ENCODE assay signal across 14 mouse cellular contexts in the genomic region with DNA sequence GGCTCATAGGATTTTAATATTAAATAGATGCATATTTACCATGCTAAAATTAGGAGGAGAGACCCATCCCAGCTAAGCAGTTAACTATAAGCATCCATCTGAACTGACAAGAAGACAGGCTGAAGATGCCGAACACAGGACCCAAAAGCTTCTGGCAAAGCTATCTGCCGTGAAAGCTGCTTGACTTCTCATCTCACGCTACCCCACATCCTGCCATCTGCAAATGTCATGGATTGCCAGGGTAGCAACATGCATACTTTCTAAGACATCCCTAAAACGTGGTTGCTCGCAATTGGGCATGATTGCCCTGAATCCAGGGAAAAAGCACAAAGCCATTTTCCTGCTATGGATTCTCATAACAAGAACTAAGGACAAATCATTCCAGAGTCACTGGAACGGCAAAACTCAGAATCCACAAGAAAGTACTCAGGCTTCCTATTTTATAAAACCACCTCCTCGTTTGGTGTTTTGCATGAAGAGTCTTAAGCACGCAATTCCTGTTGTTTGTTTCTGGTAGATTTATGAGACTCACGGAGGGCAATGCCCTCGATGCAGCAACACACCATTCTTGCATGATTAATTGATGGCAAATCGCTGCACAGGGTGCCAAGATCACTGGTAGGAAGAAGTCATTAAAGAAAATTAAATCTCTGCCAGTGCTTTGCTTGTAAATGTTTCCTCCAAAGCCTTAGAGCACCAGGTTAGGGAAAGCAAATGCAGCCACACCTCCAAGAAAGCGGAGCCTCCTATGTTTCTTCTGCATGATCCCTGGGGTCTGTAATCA.
A peak's percentile ranks its signal among the peaks of the same experiment; 100 is the strongest.
DNase-seq lines count a peak whose midpoint lies in the region; ATAC-seq and TF ChIP-seq lines count a peak whose summit lies in the region.
"Had no signal": no experiment of that assay in that cellular context is flagged by ENCODE, and none has a peak within 500 bp of the region (broad histone marks: within the 10 kb centered on the region; RNA-seq: fewer than 3 reads in every experiment).

No protein-coding gene starts in this region.

- no peaks in the 10 kb centered on the region for H3K9me3 ChIP-seq in embryonic facial prominence, embryonic 13.5 days
- H3K9me3 ChIP-seq in embryonic facial prominence, embryonic 10.5 days, result no peaks in the 10 kb centered on the region
- H3K9me3 ChIP-seq in midbrain, embryonic 16.5 days (replicated peaks; ENCODE audit: control insufficient read depth, low read length, poor library complexity, severe bottlenecking), result no peaks in the 10 kb centered on the region
- H3K9me3 ChIP-seq in midbrain, embryonic 11.5 days (ENCODE audit: control insufficient read depth, low read length), result no peaks in the 10 kb centered on the region
- no peaks in the 10 kb centered on the region for H3K9me3 ChIP-seq in limb, embryonic 13.5 days
- H3K9me3 ChIP-seq: intestine, embryonic 15.5 days; liver, embryonic 15.5 days; midbrain, embryonic 12.5 days had no signal

- peak overlapping the region; percentile 30 for H3K27ac ChIP-seq in embryonic facial prominence, embryonic 13.5 days
- H3K27ac ChIP-seq in embryonic facial prominence, embryonic 10.5 days (replicated peaks), result no peak overlapping the region
- peak overlapping the region; percentile 39; the same call in 1 of the 2 replicates for H3K27ac ChIP-seq in kidney, adult 2 months (ENCODE audit: insufficient read depth, low read depth, low read length)
- H3K27ac ChIP-seq in midbrain, embryonic 16.5 days (ENCODE audit: low read length), result no peak overlapping the region; the same call in 1 of the 2 replicates
- H3K27ac ChIP-seq in midbrain, embryonic 11.5 days (ENCODE audit: low read depth, low read length), result no peak overlapping the region
- H3K27ac ChIP-seq in limb, embryonic 13.5 days, result peak overlapping the region; percentile 33; the same call in 1 of the 2 replicates
- H3K27ac ChIP-seq: intestine, embryonic 15.5 days; liver, embryonic 15.5 days; midbrain, embryonic 12.5 days had no signal

- H3K9ac ChIP-seq in embryonic facial prominence, embryonic 13.5 days, result no peak overlapping the region
- H3K9ac ChIP-seq in midbrain, embryonic 16.5 days (ENCODE audit: low read depth, low read length), result no peak overlapping the region
- H3K9ac ChIP-seq in midbrain, embryonic 11.5 days (ENCODE audit: low read length), result no peak overlapping the region
- H3K9ac ChIP-seq in limb, embryonic 13.5 days, result no peak overlapping the region
- H3K9ac ChIP-seq: intestine, embryonic 15.5 days; liver, embryonic 15.5 days; midbrain, embryonic 12.5 days had no signal

- no peak for TF ChIP-seq CTCF in kidney, adult 2 months (conservative IDR thresholded peaks at IDR 0.05; ENCODE audit: insufficient read depth, insufficient read length, low read depth, low read length)

- H3K36me3 ChIP-seq in embryonic facial prominence, embryonic 13.5 days, result no peaks in the 10 kb centered on the region
- H3K36me3 ChIP-seq in embryonic facial prominence, embryonic 10.5 days (replicated peaks), result no peaks in the 10 kb centered on the region
- H3K36me3 ChIP-seq in kidney, adult 2 months (ENCODE audit: control insufficient read depth, insufficient read depth, low read length), result no peaks in the 10 kb centered on the region; the same call in none of the 2 replicates
- H3K36me3 ChIP-seq in midbrain, embryonic 16.5 days (ENCODE audit: control insufficient read depth, insufficient read depth, low read length), result no peaks in the 10 kb centered on the region
- no peaks in the 10 kb centered on the region for H3K36me3 ChIP-seq in midbrain, embryonic 11.5 days (ENCODE audit: control insufficient read depth, insufficient read depth, low read length)
- no peaks in the 10 kb centered on the region for H3K36me3 ChIP-seq in limb, embryonic 13.5 days
- H3K36me3 ChIP-seq: intestine, embryonic 15.5 days; liver, embryonic 15.5 days; midbrain, embryonic 12.5 days had no signal

- no peak overlapping the region for H3K4me3 ChIP-seq in embryonic facial prominence, embryonic 13.5 days
- no peak overlapping the region for H3K4me3 ChIP-seq in embryonic facial prominence, embryonic 10.5 days
- H3K4me3 ChIP-seq in kidney, adult 2 months (ENCODE audit: insufficient read depth, low read depth, low read length), result no peak overlapping the region
- no peak overlapping the region for H3K4me3 ChIP-seq in midbrain, embryonic 16.5 days (ENCODE audit: low read depth, low read length)
- no peak overlapping the region for H3K4me3 ChIP-seq in midbrain, embryonic 11.5 days (ENCODE audit: low read depth, low read length)
- no peak overlapping the region for H3K4me3 ChIP-seq in limb, embryonic 13.5 days
- H3K4me3 ChIP-seq: intestine, embryonic 15.5 days; liver, embryonic 15.5 days; midbrain, embryonic 12.5 days had no signal

- WGBS in embryonic facial prominence, embryonic 13.5 days, result 70% methylated on average over 12 of the region's 12 CpGs
- WGBS in embryonic facial prominence, embryonic 10.5 days, result 88% methylated on average over 12 of the region's 12 CpGs
- WGBS in kidney, adult 2 months, result 41% methylated on average over 12 of the region's 12 CpGs
- WGBS in midbrain, embryonic 16.5 days, result 68% methylated on average over 12 of the region's 12 CpGs
- WGBS in midbrain, embryonic 11.5 days, result 89% methylated on average over 12 of the region's 12 CpGs
- 54% methylated on average over 12 of the region's 12 CpGs for WGBS in limb, embryonic 13.5 days

- no peak overlapping the region for H3K4me2 ChIP-seq in embryonic facial prominence, embryonic 13.5 days
- H3K4me2 ChIP-seq in midbrain, embryonic 16.5 days (ENCODE audit: low read length), result no peak overlapping the region
- H3K4me2 ChIP-seq in midbrain, embryonic 11.5 days, result no peak overlapping the region
- no peak overlapping the region for H3K4me2 ChIP-seq in limb, embryonic 13.5 days (replicated peaks)
- H3K4me2 ChIP-seq: intestine, embryonic 15.5 days; liver, embryonic 15.5 days; midbrain, embryonic 12.5 days had no signal

- no peak for TF ChIP-seq POLR2A in kidney, adult 2 months (IDR thresholded peaks at IDR 0.05; ENCODE audit: low read depth, low read length)

- H3K27me3 ChIP-seq in embryonic facial prominence, embryonic 13.5 days, result no peaks in the 10 kb centered on the region
- no peaks in the 10 kb centered on the region for H3K27me3 ChIP-seq in embryonic facial prominence, embryonic 10.5 days (replicated peaks; ENCODE audit: low read depth, poor library complexity, severe bottlenecking)
- no peaks in the 10 kb centered on the region for H3K27me3 ChIP-seq in kidney, adult 2 months (replicated peaks; ENCODE audit: control insufficient read depth, insufficient read depth, low read length)
- H3K27me3 ChIP-seq in midbrain, embryonic 16.5 days (ENCODE audit: control insufficient read depth, insufficient read depth, low read depth, low read length), result no peaks in the 10 kb centered on the region
- peaks cover 6% of the 10 kb centered on the region; the same call in 1 of the 2 replicates for H3K27me3 ChIP-seq in midbrain, embryonic 11.5 days (ENCODE audit: control insufficient read depth, insufficient read depth, low read length)
- no peaks in the 10 kb centered on the region for H3K27me3 ChIP-seq in limb, embryonic 13.5 days
- H3K27me3 ChIP-seq: intestine, embryonic 15.5 days; liver, embryonic 15.5 days; Patski had no signal

- ATAC-seq in embryonic facial prominence, embryonic 13.5 days (ENCODE audit: insufficient number of reproducible peaks, insufficient read depth, low FRiP score, low TSS enrichment, low read depth), result no peak
- peak; percentile 25; the same call in 1 of the 2 replicates for ATAC-seq in midbrain, embryonic 16.5 days
- ATAC-seq in midbrain, embryonic 11.5 days (ENCODE audit: low FRiP score), result no peak
- no peak for ATAC-seq in limb, embryonic 13.5 days (ENCODE audit: low FRiP score, low read depth)
- ATAC-seq: intestine, embryonic 15.5 days; Patski had no signal

- peaks cover 38% of the 10 kb centered on the region for H3K4me1 ChIP-seq in embryonic facial prominence, embryonic 13.5 days
- H3K4me1 ChIP-seq in embryonic facial prominence, embryonic 10.5 days, result peaks cover 14% of the 10 kb centered on the region
- H3K4me1 ChIP-seq in kidney, adult 2 months (ENCODE audit: control insufficient read depth, insufficient read depth, low read length), result no peaks in the 10 kb centered on the region; the same call in 1 of the 2 replicates
- peaks cover 10% of the 10 kb centered on the region; the same call in 1 of the 2 replicates for H3K4me1 ChIP-seq in midbrain, embryonic 16.5 days (ENCODE audit: control insufficient read depth, insufficient read depth, low read length)
- H3K4me1 ChIP-seq in midbrain, embryonic 11.5 days (ENCODE audit: control insufficient read depth, insufficient read depth, low read length), result 0 out of 2 replicates have a peak, but pooled peaks cover 2% of the 10 kb centered on the region
- H3K4me1 ChIP-seq in limb, embryonic 13.5 days, result peaks cover 14% of the 10 kb centered on the region
- H3K4me1 ChIP-seq: liver, embryonic 15.5 days had no signal

- no peak for DNase-seq in embryonic facial prominence, embryonic 10.5 days (ENCODE audit: low spot score)
- DNase-seq in kidney, adult 2 months, result no peak
- no peak for DNase-seq in kidney, postnatal 10 days
- DNase-seq in midbrain, embryonic 11.5 days (ENCODE audit: low spot score, missing footprints), result no peak
- no peak for DNase-seq in thymus, postnatal 25 days
- DNase-seq: cerebellum, adult 9-10 months; lung, postnatal 14 days had no signal

Comparison
In these comparisons a context has a peak if more than half of its experiments do, and no peak if none do; other contexts are left out.
1. H3K27ac ChIP-seq: peak in embryonic facial prominence, embryonic 13.5 days (single experiment), kidney, adult 2 months (single experiment) and limb, embryonic 13.5 days (single experiment); none in embryonic facial prominence, embryonic 10.5 days (single experiment), midbrain, embryonic 16.5 days (single experiment) and midbrain, embryonic 11.5 days (single experiment).